Mouse (Mus musculus) brain, adult 2 months (tissue): ENCODE measurements around the gene H2afy2.

Source experiments
- DNase-seq: peaks from one replicate; pipeline ENCODE4 v3.0.0; 2011; ENCODE audit warnings: low read depth, low spot score

H2afy2 gene

DNA sequence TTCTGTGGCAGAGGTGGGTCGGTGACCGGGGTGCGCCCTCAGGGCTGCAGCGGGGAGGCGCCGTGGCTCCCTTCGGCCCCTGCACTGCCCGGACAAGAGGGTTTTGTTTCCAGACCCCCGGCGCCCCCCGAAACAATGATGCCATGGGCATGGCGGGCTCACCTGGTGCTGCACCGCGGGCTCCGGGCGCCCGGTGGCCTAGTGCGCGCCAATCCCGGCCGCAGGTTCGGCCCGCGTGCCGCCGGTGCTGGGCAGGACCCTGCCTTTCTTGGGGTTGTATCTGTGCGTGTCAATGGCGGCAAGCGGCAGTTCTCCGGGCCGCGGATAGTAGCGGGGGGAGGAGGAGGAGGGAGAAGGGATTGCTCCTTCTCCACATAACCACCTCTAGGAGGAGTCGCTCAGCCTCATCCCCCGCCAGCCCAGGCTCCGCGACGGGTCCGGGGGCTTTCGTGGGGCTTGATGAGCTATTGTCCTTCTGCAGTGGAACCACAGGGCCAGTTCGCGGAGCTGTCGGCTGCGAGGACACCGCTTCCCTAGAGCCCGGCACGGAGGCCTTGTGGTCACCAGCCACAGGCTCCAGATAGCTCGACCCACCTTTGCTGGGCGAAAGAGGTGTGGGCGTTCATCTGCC is at the start of gene H2afy2:
Gene H2afy2 (minus strand): TSS at position 527 of the 631 bp plus-strand sequence.
- peak; percentile 90 for DNase-seq

GRCm38 (mm10) chr10:61832713-61833112 is 48.8 kb upstream of the H2afy2 start:
- DNase-seq = no peak

GRCm38 (mm10) chr10:61831741-61832140 is 47.8 kb upstream of the H2afy2 start:
- DNase-seq = no peak

GRCm38 (mm10) chr10:61831251-61831650 is 47.3 kb upstream of the H2afy2 start:
- DNase-seq = no peak

DNA sequence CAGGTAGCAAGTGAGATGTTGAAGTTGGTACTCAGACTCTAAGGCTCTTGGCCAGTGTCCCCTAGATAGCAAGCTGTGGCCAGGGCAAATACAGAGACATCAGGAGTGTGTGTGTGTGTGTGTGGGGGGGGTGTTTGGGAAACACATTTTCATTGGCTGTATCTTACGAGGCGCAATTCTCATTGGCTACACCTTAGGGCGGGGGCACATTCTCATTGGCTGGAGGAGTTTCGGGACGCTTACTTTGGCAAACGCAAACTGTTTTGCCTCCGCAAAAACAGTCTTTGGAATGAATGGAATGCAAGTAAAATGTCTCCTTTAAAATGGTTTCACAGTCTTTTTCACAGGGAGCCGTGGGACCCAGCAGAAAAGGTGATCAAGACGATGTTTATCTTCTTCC is 46.9 kb upstream of the H2afy2 start:
- peak; percentile 17 for DNase-seq

- DNase-seq = no peak
These were observed 45.1 kb upstream of the H2afy2 start for GRCm38 (mm10) chr10:61829046-61829445.

GRCm38 (mm10) chr10:61827950-61828936 is 44.3 kb upstream of the H2afy2 start:
- no peak for DNase-seq

- no peak for DNase-seq
These were observed 42.9 kb upstream of the H2afy2 start for GRCm38 (mm10) chr10:61826753-61827435.

- DNase-seq = no peak
These were observed 42.2 kb upstream of the H2afy2 start for GRCm38 (mm10) chr10:61825979-61826752.

- no peak for DNase-seq
These were observed 41.6 kb upstream of the H2afy2 start for GRCm38 (mm10) chr10:61825536-61825935.

GRCm38 (mm10) chr10:61823731-61824115 is 39.8 kb upstream of the H2afy2 start:
- no peak for DNase-seq

DNA sequence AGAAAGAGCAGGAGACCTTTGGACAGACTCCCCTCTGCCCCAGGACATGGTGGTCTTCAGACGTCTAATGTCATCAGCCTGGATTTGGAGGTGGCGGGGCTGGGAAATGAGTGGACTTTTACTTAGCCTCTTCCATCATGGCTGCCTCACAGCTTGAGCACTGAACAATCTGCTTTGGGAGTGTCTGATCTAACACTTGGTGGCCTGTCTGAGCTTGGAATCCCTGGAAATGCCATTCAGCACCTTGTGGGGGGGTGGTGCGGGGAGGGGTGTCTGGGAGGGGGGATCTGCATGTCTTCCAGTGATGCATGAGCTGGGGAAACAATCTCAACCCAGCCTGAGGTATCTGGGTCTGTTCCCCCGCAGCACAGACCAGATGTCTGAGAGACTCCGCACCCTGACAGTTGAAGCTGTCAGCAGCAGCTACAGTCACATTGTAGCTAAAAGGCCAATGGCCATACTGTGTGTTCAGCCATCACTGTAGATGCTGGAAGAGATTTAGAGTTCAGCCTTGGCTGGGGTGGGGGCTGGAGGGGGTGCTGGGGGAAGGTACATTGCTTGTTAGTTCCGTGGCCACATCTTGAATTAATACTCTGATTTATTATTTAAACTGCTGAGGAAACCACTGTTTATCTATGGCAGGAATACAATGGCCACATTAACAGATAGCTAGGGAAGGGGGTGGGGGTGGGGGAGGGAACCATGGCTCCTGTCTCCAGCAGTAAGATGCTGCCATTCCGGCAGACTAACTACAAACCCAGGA is 39.2 kb upstream of the H2afy2 start:
- DNase-seq = no peak

- DNase-seq = no peak
These were observed 36.1 kb upstream of the H2afy2 start for GRCm38 (mm10) chr10:61820050-61820449.

GRCm38 (mm10) chr10:61811987-61812386 is 28.0 kb upstream of the H2afy2 start:
- DNase-seq = no peak

DNA sequence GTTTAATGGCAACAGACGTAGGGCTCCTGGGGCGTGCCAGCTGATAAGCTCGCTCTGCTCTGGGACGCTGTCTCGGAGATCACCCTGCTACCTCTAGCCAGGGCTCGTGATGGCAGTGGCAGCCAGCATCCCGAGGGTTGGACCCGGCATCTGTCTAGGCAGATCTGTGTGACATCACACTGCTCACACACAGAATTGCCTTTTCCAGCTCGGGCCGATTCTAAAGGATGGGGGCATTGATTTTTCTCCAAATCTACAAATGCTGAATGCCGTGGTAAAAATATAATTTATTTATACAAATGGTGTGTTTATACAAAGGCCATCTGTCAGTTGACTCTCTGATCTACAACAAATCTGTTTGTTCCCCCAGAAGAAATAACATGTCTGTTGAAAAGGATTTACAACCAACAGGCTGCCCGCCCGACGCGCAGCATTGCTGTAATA is 14.2 kb upstream of the H2afy2 start:
- no peak for DNase-seq

- no peak for DNase-seq
These were observed 11.5 kb upstream of the H2afy2 start for GRCm38 (mm10) chr10:61795458-61795857.

DNA sequence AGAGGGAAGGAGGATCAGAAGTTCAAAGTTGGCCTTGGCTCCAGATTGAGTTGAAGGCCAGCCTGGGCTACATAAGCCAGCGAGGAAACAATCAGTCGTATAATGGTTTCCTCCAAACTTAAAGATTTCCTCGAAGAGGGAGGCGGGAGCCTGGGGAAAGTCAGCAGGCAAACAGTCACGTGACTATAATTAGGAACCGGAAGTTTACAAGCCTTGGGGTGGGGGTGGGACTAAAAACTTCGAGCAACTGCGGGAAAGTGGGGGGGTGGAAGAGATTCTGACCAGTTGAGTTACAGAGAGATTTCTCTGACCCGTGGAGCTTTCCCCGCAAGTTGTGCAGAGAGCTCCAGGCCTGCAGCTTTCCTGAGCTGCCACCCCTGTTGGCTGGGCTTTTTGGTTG is 11.0 kb upstream of the H2afy2 start:
- no peak for DNase-seq

DNA sequence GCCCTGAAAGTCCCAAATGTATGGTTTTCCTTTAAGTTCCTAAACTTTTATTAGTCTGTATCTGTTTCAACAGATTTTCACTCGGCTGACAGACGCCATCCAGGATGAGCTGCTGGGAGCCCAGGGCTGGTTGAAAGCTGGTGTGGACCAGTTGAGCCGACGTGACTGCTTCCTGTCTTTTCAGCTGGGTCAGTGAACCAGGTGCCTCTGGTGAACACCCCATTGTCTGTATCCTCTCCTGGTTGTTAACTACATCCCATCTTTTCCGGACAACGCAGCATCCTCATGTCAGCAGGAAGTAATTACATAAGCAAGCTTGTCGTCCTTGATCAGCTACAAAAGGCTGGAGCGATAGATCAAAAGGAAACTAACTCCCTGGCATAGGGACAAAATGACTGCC is 9.1 kb upstream of the H2afy2 start:
- no peak for DNase-seq

DNA sequence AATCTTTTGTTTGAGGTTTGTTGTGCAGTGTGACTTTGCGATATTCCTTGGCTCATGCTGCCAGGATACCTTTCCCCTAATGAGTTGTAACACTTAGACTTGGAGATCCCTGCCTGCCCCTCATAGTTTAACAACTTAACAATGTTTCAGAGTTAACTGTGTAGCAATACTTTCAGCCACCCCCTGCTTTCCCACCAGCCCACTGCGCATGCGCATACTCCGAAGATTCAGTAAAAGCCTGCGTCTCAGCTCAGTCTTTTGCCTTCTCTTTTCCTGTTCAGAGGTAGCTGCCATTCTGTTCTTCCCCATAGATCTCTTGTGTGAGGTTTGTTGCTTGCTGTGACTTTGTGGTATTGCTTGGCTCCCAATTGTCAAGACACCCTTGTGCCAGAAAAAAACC is 4.6 kb upstream of the H2afy2 start:
- DNase-seq = no peak

DNA sequence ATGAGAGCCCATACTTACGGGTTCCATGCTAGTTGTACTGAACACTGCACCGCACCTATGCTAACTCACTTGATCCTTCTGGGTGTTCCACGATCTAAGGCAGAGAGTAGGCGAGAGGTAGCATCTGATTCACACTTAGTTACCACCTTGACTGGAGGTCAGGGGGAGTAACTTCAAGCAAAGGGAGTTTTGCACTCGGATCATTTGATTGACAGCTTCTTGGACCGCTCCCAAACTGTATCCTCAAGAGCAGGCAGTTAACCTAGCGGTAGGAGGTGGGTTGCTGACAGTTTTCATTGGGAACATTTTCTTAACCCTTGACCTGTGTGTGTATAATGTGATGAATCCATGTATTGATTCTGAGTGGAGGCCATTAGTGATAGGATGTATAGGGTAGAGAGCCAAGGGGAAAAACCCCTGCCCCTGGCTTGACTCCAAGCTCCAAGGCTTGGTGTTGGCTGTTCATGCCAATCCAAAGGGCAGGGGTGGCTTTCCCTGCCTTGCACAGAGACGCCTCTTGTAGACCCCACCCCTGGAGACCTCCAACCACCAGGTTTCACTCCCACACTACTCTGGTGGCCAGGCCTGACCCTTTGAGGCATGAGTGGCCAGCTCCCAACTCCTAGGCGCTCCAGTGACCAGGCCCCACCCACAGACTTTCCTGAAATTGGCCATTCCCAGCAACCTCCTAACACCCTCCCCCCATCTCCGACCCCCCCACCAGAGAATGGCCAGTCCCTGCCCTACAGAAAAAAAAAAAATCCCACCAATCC is 3.8 kb upstream of the H2afy2 start:
- no peak for DNase-seq
